Mouse (Mus musculus): ENCODE data around the gene Olfr992. TPM values are rescaled to one million over a fixed set of nuclear protein-coding genes. Genes with fewer than 3 reads are reported as not detected.

The Olfr992 gene
- polyA plus RNA-seq (2012; rRNA removed; ENCODE audit: low replicate concordance) = not detected in 2 replicates

GRCm38 (mm10) chr2:85409369-85409768, at the start of gene Olfr992:
Gene Olfr992, minus strand, starts transcription at chr2:85409469.

GRCm38 (mm10) chr2:85443539-85443938, 34.3 kb upstream of the Olfr992 start, which contains the start of gene Olfr995:
Gene Olfr995, minus strand, starts transcription at chr2:85443639.

GRCm38 (mm10) chr2:85436351-85436750, 27.1 kb upstream of the Olfr992 start, which contains the start of gene Olfr994:
Gene Olfr994, minus strand, starts transcription at chr2:85436451.

GRCm38 (mm10) chr2:85414777-85415176, 5.5 kb upstream of the Olfr992 start, which contains the start of gene Olfr993:
Gene Olfr993, minus strand, starts transcription at chr2:85414877.

GRCm38 (mm10) chr2:85363127-85363526, 46.1 kb downstream of the Olfr992 start, which contains the start of gene Olfr988:
Gene Olfr988, minus strand, starts transcription at chr2:85363227.

Other genes starting within 250 kb of the Olfr992 start
- 0.27 and 0.79 TPM in 2 replicates for gene Lrrc55, start 212.3 kb downstream of the Olfr992 start, polyA plus RNA-seq (2012; rRNA removed; ENCODE audit: low replicate concordance)
- not detected in 2 replicates for gene Olfr987, start 70.2 kb downstream of the Olfr992 start, polyA plus RNA-seq (2012; rRNA removed; ENCODE audit: low replicate concordance)
- gene Olfr988, start 46.2 kb downstream of the Olfr992 start, polyA plus RNA-seq (2012; rRNA removed; ENCODE audit: low replicate concordance) = not detected in 2 replicates
- not detected in 2 replicates for gene Olfr993, start 5.4 kb upstream of the Olfr992 start, polyA plus RNA-seq (2012; rRNA removed; ENCODE audit: low replicate concordance)
- gene Olfr994, start 27.0 kb upstream of the Olfr992 start, polyA plus RNA-seq (2012; rRNA removed; ENCODE audit: low replicate concordance) = not detected in 2 replicates
- not detected in 2 replicates for gene Olfr995, start 34.2 kb upstream of the Olfr992 start, polyA plus RNA-seq (2012; rRNA removed; ENCODE audit: low replicate concordance)
- not detected in 2 replicates for gene 4833423E24Rik, start 109.6 kb upstream of the Olfr992 start, polyA plus RNA-seq (2012; rRNA removed; ENCODE audit: low replicate concordance)
- gene Olfr996, start 169.7 kb upstream of the Olfr992 start, polyA plus RNA-seq (2012; rRNA removed; ENCODE audit: low replicate concordance) = not detected in 2 replicates
- not detected in 2 replicates for gene Olfr998, start 179.5 kb upstream of the Olfr992 start, polyA plus RNA-seq (2012; rRNA removed; ENCODE audit: low replicate concordance)
- not detected in 2 replicates for gene Olfr1000, start 202.4 kb upstream of the Olfr992 start, polyA plus RNA-seq (2012; rRNA removed; ENCODE audit: low replicate concordance)
- not detected in 2 replicates for gene Olfr1002, start 241.2 kb upstream of the Olfr992 start, polyA plus RNA-seq (2012; rRNA removed; ENCODE audit: low replicate concordance)